Mouse (Mus musculus) thymus, adult 2 months (tissue): Measurements from ENCODE around the gene Nxpe3. TPM values are rescaled to one million over a fixed set of nuclear protein-coding genes. Genes with fewer than 3 reads are reported as not detected.

ENCODE experiments used
- DNase-seq: peaks from one replicate; pipeline ENCODE4 v3.0.0; 2021
- H3K27ac ChIP-seq: fragments of 200-500 bp; 2 replicates; pipeline ENCODE4 v1.5.1; 2012; ENCODE audit warnings: low read length, control low read depth; ENCODE audit not compliant: control insufficient read depth, insufficient read depth
- H3K27me3 ChIP-seq: fragments of 200-500 bp; 2 replicates; pipeline ENCODE4 v1.6.1; 2012; ENCODE audit warnings: mild to moderate bottlenecking, low read length, moderate library complexity, mixed read lengths; ENCODE audit not compliant: control insufficient read depth, insufficient read depth
- H3K36me3 ChIP-seq: fragments of 200-500 bp; 2 replicates; pipeline ENCODE4 v1.6.1; 2012; ENCODE audit warnings: mild to moderate bottlenecking, low read length, moderate library complexity; ENCODE audit not compliant: control insufficient read depth, insufficient read depth
- H3K4me1 ChIP-seq: fragments of 200-500 bp; replicated peaks from 2 replicates; pipeline ENCODE4 v1.6.1; 2012; ENCODE audit warnings: low read length; ENCODE audit not compliant: control insufficient read depth, insufficient read depth
- H3K4me3 ChIP-seq: fragments of 200-500 bp; 2 replicates; pipeline ENCODE4 v1.5.1; 2012; ENCODE audit warnings: mild to moderate bottlenecking, low read length, control low read depth, moderate library complexity; ENCODE audit not compliant: control insufficient read depth, insufficient read depth
- CTCF ChIP-seq: fragments of 200-500 bp; IDR thresholded peaks from 2 replicates; pipeline ENCODE4 v1.5.1; 2012; ENCODE audit warnings: mild to moderate bottlenecking, control low read depth, low read length, moderate library complexity, borderline replicate concordance; ENCODE audit not compliant: control insufficient read depth, poor library complexity, insufficient read depth; ENCODE audit errors: extremely low read depth
- POLR2A ChIP-seq: fragments of 200-500 bp; IDR thresholded peaks from 2 replicates; pipeline ENCODE4 v1.6.1; 2012; ENCODE audit warnings: mild to moderate bottlenecking, low read length, control low read depth, moderate library complexity; ENCODE audit not compliant: control insufficient read depth, poor library complexity, insufficient read depth; ENCODE audit errors: extremely low read depth
- WGBS: fragments of 180-500 bp; shearing (Covaris S2); methylation state at CpG from one replicate; pipeline ENCODE4 v1.1.7; 2018; 5-methylcytosine and 5-hydroxymethylcytosine counted together
- polyA plus RNA-seq: library from polyadenylated mRNA; depleted of rRNA; stranded (reverse); fragments of >200 nt; gene quantifications from 2 replicates; pipeline ENCODE4 v1.2.3, GENCODE M21; 2012

The Nxpe3 gene
- polyA plus RNA-seq, 1 experiment = 5.2 TPM

DNA sequence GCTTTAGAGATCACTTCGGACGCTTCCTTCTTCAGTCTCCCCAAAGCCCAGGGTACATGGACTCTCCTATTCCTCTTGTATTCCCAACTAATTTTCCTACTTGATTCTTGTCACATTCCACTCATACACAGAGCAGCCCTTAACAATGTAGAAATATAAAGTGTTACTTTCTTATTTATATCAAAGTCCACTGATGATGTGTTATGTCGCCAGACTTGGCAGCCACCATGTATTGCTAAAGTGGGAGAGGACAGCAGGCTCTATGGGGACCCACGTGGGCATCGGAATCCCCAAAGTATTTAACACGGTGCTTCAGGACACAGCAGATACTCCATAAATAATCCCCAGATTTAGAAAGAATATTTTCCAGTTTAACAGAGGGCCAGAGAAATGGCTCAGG, 80.4 kb downstream of the Nxpe3 start:
- no peak for DNase-seq
- 93% methylated on average over 6 of the region's 6 CpGs for WGBS
- Histone ChIP-seq H3K4me1 (peaks cover 9% of the 10 kb centered on the region), H3K4me3 (no peak overlapping the region), H3K27ac (no peak overlapping the region), H3K27me3 (no peaks in the 10 kb centered on the region), H3K36me3 (peaks cover 71% of the 10 kb centered on the region)
- TF ChIP-seq CTCF (no peak), POLR2A (no peak)

GRCm38 (mm10) chr16:55813916-55814315, 81.2 kb downstream of the Nxpe3 start:
- WGBS = 97% methylated on average over 15 of the region's 15 CpGs
- Histone ChIP-seq H3K4me1 (peaks cover 3% of the 10 kb centered on the region; the same call in 1 of the 2 replicates), H3K36me3 (peaks cover 71% of the 10 kb centered on the region), H3K4me3 (no peak overlapping the region), H3K27ac (no peak overlapping the region), H3K27me3 (no peaks in the 10 kb centered on the region)
- no peak for DNase-seq
- TF ChIP-seq CTCF (no peak), POLR2A (no peak)

GRCm38 (mm10) chr16:55811792-55812191, 83.3 kb downstream of the Nxpe3 start:
- Histone ChIP-seq H3K4me3 (no peak overlapping the region), H3K27ac (no peak overlapping the region), H3K36me3 (peaks cover 51% of the 10 kb centered on the region), H3K4me1 (no peaks in the 10 kb centered on the region; the same call in 1 of the 2 replicates), H3K27me3 (no peaks in the 10 kb centered on the region)
- TF ChIP-seq CTCF (no peak), POLR2A (no peak)
- 52% methylated on average over 6 of the region's 6 CpGs for WGBS
- DNase-seq = no peak

DNA sequence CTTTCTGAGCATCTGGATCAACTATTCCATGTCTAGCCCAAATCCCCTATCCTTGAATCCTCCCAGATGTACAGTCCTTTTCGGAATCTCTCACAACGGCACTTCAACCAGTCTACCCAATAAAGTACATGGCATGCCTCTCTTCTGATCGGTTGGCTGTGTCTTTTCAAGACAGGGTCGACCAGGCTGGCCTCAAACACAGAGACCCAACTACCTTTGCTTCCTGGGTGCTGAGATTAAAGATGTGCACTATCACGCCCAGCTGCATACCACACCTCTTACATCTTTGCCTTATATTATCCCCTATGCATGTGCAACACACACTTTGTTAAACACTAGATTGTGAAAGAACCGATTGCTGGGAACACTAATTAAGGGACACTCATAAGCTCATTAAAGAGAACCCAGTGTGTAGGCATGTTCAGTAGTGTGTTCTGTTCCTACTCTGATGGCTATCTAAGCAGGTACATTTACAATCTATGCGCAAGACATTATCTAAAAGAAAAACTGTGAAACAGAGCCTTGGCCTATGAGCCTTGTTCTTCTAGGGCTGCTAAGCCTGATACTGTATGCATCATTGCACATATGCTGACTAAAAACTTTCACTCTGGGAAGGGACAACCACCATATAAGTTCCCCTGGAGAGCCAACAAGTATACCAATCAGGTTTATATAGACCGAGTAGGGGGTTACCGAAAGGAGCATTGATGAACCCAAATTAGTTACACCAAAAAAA, 85.1 kb downstream of the Nxpe3 start:
- WGBS = 95% methylated on average over 9 of the region's 9 CpGs
- DNase-seq = no peak
- no peak for TF ChIP-seq POLR2A
- TF ChIP-seq CTCF = no peak
- Histone ChIP-seq H3K4me3 (no peak overlapping the region), H3K27me3 (no peaks in the 10 kb centered on the region), H3K27ac (no peak overlapping the region), H3K36me3 (peaks cover 33% of the 10 kb centered on the region), H3K4me1 (no peaks in the 10 kb centered on the region; the same call in 1 of the 2 replicates)

DNA sequence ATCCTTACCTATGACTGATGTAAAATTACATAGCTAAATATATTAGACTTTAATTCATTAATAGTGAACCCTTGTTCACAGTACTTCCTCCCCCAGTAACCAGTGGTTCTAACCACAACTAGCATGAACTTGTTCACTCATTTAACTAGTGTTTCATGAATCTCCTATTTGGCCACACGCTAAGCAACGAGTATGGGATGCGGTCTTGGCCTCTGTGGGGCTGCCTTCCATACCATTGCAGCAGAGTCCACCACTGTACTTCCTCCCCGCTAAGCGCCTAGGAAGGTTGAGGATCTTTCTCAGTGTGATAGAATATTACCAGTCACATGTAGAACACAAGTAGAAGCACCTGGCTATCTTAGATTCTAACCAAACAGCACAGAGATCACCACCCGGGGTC, 85.7 kb downstream of the Nxpe3 start:
- no peak for DNase-seq
- TF ChIP-seq CTCF = no peak
- no peak for TF ChIP-seq POLR2A
- no peak overlapping the region for H3K4me3 ChIP-seq
- peaks cover 27% of the 10 kb centered on the region for H3K36me3 ChIP-seq
- H3K4me1 ChIP-seq = no peaks in the 10 kb centered on the region; the same call in 1 of the 2 replicates
- WGBS = 94% methylated on average over 6 of the region's 6 CpGs
- H3K27me3 ChIP-seq = no peaks in the 10 kb centered on the region
- H3K27ac ChIP-seq = no peak overlapping the region

DNA sequence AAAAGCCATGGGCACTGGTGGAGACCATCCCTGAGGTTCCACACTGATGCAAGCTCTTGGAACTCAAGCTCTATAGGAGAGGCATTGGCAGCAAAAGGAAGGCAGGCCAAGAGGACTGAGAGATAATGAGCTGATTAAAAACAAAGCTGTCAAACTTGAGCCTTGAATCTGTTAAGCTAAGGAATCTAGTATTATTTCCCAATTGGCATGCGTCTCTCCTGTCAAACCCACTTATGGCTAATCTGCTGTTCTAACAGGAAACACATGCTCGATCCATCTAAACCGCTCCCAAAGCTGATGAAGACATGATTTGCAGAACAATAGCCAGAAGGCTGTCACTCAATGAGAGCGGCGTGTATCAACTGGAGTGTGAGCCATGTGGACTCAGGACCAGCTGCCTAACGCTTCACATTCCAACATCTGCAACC, 87.6 kb downstream of the Nxpe3 start:
- DNase-seq = no peak
- Histone ChIP-seq H3K27me3 (no peaks in the 10 kb centered on the region), H3K27ac (no peak overlapping the region), H3K4me1 (no peaks in the 10 kb centered on the region), H3K4me3 (no peak overlapping the region), H3K36me3 (peaks cover 9% of the 10 kb centered on the region)
- WGBS = 91% methylated on average over 6 of the region's 6 CpGs
- no peak for TF ChIP-seq CTCF
- TF ChIP-seq POLR2A = no peak
